Mouse (Mus musculus): ENCODE measurements at regions not wholly inside any gene's neighbourhood (a gene's known extent, or its start where the extent isn't known, plus 50 kb on each side); places are given as distances from the start of the nearest gene placed in this dataset.
"Not testable (repeated sequence)": the region's sequence is repeated elsewhere in the genome, so short reads cannot be mapped to it uniquely, and the experiment has no call there.

- Histone ChIP-seq H3K4me1 (no peaks in the 10 kb centered on the region), H3K4me2 (no peak overlapping the region), H3K27me3 (no peaks in the 10 kb centered on the region), H3K9me3 (no peaks in the 10 kb centered on the region), H3K9ac (no peak overlapping the region), H3K36me3 (no peaks in the 10 kb centered on the region), H3K4me3 (no peak overlapping the region), H3K27ac (no peak overlapping the region)
- ATAC-seq (ENCODE audit: insufficient number of reproducible peaks, low FRiP score, low TSS enrichment, low read depth), result no peak
These were observed 346.7 kb upstream of the Cdh8 start for GRCm38 (mm10) chr8:99763012-99763411.

DNA sequence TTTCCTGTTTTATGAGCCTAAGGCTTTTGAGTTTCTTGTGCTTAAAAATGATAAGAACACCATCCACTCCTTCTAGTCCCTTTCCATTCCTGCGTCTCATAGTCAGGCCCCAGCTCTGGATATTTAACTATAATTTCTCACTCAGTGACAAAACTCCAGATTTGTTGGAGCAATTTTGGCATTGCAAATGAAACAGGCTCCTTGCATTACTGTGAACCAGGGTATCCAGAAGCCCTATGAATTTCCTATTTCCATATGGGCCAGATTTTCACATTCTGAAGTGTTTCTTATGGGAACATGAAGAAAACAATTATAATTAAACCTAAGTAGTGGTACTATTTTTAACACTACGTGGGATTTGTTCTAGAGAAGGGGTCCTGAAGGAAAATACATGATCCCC is 319.9 kb upstream of the Cdh8 start:
- WGBS, result 70% methylated on average over 2 of the region's 2 CpGs
- Histone ChIP-seq H3K4me3 (no peak overlapping the region), H3K27ac (no peak overlapping the region), H3K9ac (no peak overlapping the region), H3K9me3 (no peaks in the 10 kb centered on the region), H3K4me1 (no peaks in the 10 kb centered on the region), H3K27me3 (no peaks in the 10 kb centered on the region), H3K4me2 (no peak overlapping the region), H3K36me3 (no peaks in the 10 kb centered on the region)
- ATAC-seq (ENCODE audit: insufficient number of reproducible peaks, low FRiP score, low TSS enrichment, low read depth), result no peak

DNA sequence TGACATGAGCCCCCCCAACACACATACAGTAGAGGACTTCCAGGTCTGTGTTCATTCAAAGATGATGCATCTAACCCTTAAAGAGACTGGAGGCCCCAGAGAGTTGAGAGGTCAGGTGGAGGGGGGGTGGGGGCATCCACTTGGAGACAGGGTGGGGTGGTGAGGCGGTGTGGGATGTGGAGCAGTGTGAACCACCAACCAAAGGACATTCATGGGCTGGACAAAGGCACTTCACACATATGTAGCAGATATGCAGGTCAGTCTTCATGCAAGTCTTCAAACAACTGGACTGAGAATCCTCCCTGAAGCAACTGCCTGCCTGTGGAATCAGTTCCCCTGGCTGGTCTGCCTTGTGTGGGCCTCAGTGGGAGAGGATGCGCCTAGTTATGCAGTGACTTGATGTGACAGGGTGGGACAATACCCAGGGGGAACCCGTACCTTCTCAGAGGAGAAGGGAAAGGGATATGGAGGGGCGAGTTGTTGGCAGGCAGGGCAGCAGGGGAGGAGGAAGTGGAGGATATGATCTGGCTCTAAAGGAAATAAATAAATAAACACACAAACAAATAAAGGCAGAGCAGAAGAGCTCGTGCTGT is 308.5 kb upstream of the Cdh8 start:
- no peaks in the 10 kb centered on the region for H3K4me1 ChIP-seq
- H3K9me3 ChIP-seq, result no peaks in the 10 kb centered on the region
- H3K36me3 ChIP-seq, result no peaks in the 10 kb centered on the region
- no peak overlapping the region for H3K27ac ChIP-seq
- H3K9ac ChIP-seq, result no peak overlapping the region
- WGBS, result 75% methylated on average over 5 of the region's 5 CpGs
- ATAC-seq (ENCODE audit: insufficient number of reproducible peaks, low FRiP score, low TSS enrichment, low read depth), result peak; percentile 52; the same call in 1 of the 2 replicates
- no peaks in the 10 kb centered on the region for H3K27me3 ChIP-seq
- no peak overlapping the region for H3K4me3 ChIP-seq
- H3K4me2 ChIP-seq, result no peak overlapping the region

DNA sequence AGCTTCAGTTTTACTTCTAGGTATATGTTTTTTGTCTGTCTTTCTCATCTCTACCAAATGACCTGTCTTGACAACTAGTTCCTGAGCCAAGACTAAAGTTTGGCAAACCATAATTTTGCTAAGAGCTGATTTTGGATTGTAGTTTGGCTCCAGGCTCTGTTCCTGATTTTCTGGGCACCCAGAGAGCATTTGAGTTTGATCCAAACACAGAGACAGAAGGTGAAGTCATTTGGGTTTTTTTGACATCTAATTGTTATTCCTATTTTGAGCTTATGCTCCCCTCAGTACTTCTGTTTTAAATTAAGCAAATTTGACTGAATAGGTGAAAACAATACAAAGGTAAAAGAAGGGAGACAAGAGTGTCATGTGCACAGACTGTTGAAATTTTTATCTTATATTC is 302.7 kb upstream of the Cdh8 start:
- Histone ChIP-seq H3K9ac (no peak overlapping the region), H3K27ac (no peak overlapping the region), H3K4me3 (no peak overlapping the region), H3K27me3 (no peaks in the 10 kb centered on the region), H3K36me3 (no peaks in the 10 kb centered on the region), H3K4me2 (no peak overlapping the region), H3K9me3 (no peaks in the 10 kb centered on the region), H3K4me1 (no peaks in the 10 kb centered on the region)
- ATAC-seq (ENCODE audit: insufficient number of reproducible peaks, low FRiP score, low TSS enrichment, low read depth), result no peak

- no peak for ATAC-seq (ENCODE audit: insufficient number of reproducible peaks, low FRiP score, low TSS enrichment, low read depth)
- Histone ChIP-seq H3K4me3 (no peak overlapping the region), H3K4me2 (no peak overlapping the region), H3K9me3 (no peaks in the 10 kb centered on the region), H3K9ac (no peak overlapping the region), H3K27me3 (no peaks in the 10 kb centered on the region), H3K27ac (no peak overlapping the region), H3K4me1 (no peaks in the 10 kb centered on the region), H3K36me3 (no peaks in the 10 kb centered on the region)
- 58% methylated on average over 3 of the region's 3 CpGs for WGBS
These were observed 265.4 kb upstream of the Cdh8 start for GRCm38 (mm10) chr8:99681673-99682072.

GRCm38 (mm10) chr8:99679253-99679899 is 263.1 kb upstream of the Cdh8 start:
- not testable (repeated sequence) for H3K27me3 ChIP-seq; ATAC-seq (ENCODE audit: insufficient number of reproducible peaks, low FRiP score, low TSS enrichment, low read depth); H3K9me3 ChIP-seq; H3K36me3 ChIP-seq; H3K4me3 ChIP-seq; H3K27ac ChIP-seq; H3K9ac ChIP-seq; H3K4me2 ChIP-seq; H3K4me1 ChIP-seq
- WGBS, result 81% methylated on average over 6 of the region's 6 CpGs

- H3K9me3 ChIP-seq; H3K9ac ChIP-seq; H3K27me3 ChIP-seq; H3K4me3 ChIP-seq; H3K4me1 ChIP-seq; H3K27ac ChIP-seq; H3K4me2 ChIP-seq; ATAC-seq (ENCODE audit: insufficient number of reproducible peaks, low FRiP score, low TSS enrichment, low read depth); H3K36me3 ChIP-seq: not testable (repeated sequence)
- 58% methylated on average over 1 of the region's 1 CpGs for WGBS
These were observed 251.4 kb upstream of the Cdh8 start for GRCm38 (mm10) chr8:99667693-99668092.

- Histone ChIP-seq H3K36me3 (no peaks in the 10 kb centered on the region), H3K4me3 (no peak overlapping the region), H3K4me1 (no peaks in the 10 kb centered on the region), H3K27ac (no peak overlapping the region), H3K9me3 (no peaks in the 10 kb centered on the region), H3K9ac (no peak overlapping the region), H3K27me3 (no peaks in the 10 kb centered on the region), H3K4me2 (no peak overlapping the region)
- WGBS, result 29% methylated on average over 2 of the region's 2 CpGs
- no peak for ATAC-seq (ENCODE audit: insufficient number of reproducible peaks, low FRiP score, low TSS enrichment, low read depth)
These were observed 235.0 kb upstream of the Cdh8 start for GRCm38 (mm10) chr8:99651302-99651621.

- ATAC-seq (ENCODE audit: insufficient number of reproducible peaks, low FRiP score, low TSS enrichment, low read depth), result peak; percentile 35; the same call in 1 of the 2 replicates
- Histone ChIP-seq H3K4me1 (no peaks in the 10 kb centered on the region), H3K27ac (no peak overlapping the region), H3K36me3 (no peaks in the 10 kb centered on the region), H3K9me3 (no peaks in the 10 kb centered on the region), H3K4me3 (no peak overlapping the region), H3K9ac (no peak overlapping the region), H3K4me2 (no peak overlapping the region), H3K27me3 (no peaks in the 10 kb centered on the region)
- WGBS, result 37% methylated on average over 9 of the region's 9 CpGs
These were observed 234.5 kb upstream of the Cdh8 start for GRCm38 (mm10) chr8:99650587-99651301.

DNA sequence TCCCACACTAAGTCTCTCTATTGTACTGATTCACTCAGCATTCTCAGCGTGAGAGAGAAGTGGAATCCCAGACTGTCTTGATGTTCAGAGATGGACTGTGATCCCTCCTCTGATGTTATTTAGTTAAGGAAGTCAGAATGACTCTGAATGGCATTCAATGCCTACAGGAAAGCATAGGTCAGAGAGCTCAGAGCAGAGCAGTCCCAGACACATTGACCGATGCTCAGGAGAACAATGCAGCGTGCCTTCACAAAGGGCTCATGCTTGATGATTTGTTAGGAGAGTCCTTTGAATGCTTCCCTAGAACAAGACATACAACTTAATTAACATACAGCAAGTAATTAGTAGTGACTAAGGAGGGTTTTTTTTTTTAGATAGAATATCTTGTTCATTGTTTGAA is 224.3 kb upstream of the Cdh8 start:
- Histone ChIP-seq H3K27me3 (no peaks in the 10 kb centered on the region), H3K4me3 (no peak overlapping the region), H3K9me3 (no peaks in the 10 kb centered on the region), H3K36me3 (no peaks in the 10 kb centered on the region), H3K4me2 (no peak overlapping the region), H3K27ac (no peak overlapping the region), H3K4me1 (no peaks in the 10 kb centered on the region), H3K9ac (no peak overlapping the region)
- WGBS, result 83% methylated on average over 3 of the region's 3 CpGs
- no peak for ATAC-seq (ENCODE audit: insufficient number of reproducible peaks, low FRiP score, low TSS enrichment, low read depth)

- 59% methylated on average over 1 of the region's 1 CpGs for WGBS
- not testable (repeated sequence) for H3K9me3 ChIP-seq; H3K36me3 ChIP-seq; H3K4me2 ChIP-seq; H3K4me1 ChIP-seq; ATAC-seq (ENCODE audit: insufficient number of reproducible peaks, low FRiP score, low TSS enrichment, low read depth); H3K9ac ChIP-seq; H3K27ac ChIP-seq; H3K27me3 ChIP-seq; H3K4me3 ChIP-seq
These were observed 214.7 kb upstream of the Cdh8 start for GRCm38 (mm10) chr8:99630958-99631357.

DNA sequence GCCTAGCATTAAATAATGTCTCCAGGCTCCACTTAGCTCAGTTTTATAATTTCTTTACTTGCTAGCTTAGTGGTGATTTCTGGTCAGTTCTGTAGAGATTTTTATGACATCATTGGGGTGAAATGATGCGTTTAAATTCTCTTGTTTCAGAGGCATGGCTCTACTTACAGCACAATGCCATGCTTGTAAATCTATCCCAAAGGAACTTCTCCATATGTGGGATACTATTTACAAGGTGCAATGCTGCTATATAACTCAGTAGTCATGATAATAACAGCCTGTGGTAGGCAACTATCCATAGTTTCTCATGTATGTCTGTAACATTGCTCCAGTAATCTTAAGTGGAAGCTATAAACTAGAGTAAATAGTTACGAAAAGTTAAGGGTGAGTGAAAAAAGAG is 205.4 kb upstream of the Cdh8 start:
- H3K4me1 ChIP-seq, result no peaks in the 10 kb centered on the region
- no peak overlapping the region for H3K4me3 ChIP-seq
- H3K36me3 ChIP-seq, result no peaks in the 10 kb centered on the region
- H3K27me3 ChIP-seq, result no peaks in the 10 kb centered on the region
- H3K9me3 ChIP-seq, result no peaks in the 10 kb centered on the region
- H3K9ac ChIP-seq, result no peak overlapping the region
- H3K4me2 ChIP-seq, result no peak overlapping the region
- no peak overlapping the region for H3K27ac ChIP-seq
- no peak for ATAC-seq (ENCODE audit: insufficient number of reproducible peaks, low FRiP score, low TSS enrichment, low read depth)
- 22% methylated on average over 2 of the region's 2 CpGs for WGBS

All from limb, embryonic 15.5 days (tissue).